Mouse (Mus musculus) liver, postnatal 0 days (tissue): Measurements from ENCODE around the gene Gstp3. TPM values are rescaled to one million over a fixed set of nuclear protein-coding genes. Genes with fewer than 3 reads are reported as not detected.

Experiments
- ATAC-seq: fragments of 200-750 bp; cut with Nextera tagmentation; 2 replicates; pipeline ENCODE4 v1.8.0; 2017; ENCODE audit warnings: mild to moderate bottlenecking, moderate library complexity
- DNase-seq: peaks from one replicate; pipeline ENCODE4 v3.0.0-alpha.2; 2016
- H3K27ac ChIP-seq: fragments of 300-500 bp; sonication (generic); 2 replicates; pipeline ENCODE4 v1.5.1; 2014; ENCODE audit warnings: antibody characterized with exemption, moderate library complexity, mild to moderate bottlenecking, low read depth
- H3K27me3 ChIP-seq: fragments of 300-500 bp; sonication (generic); 2 replicates; pipeline ENCODE4 v1.6.1; 2014; ENCODE audit warnings: low read length, control low read depth, mixed read lengths; ENCODE audit not compliant: insufficient read depth
- H3K36me3 ChIP-seq: fragments of 300-500 bp; sonication (generic); replicated peaks from 2 replicates; pipeline ENCODE4 v1.6.1; 2014; ENCODE audit warnings: mild to moderate bottlenecking, control low read depth, low read length, moderate library complexity, mixed read lengths; ENCODE audit not compliant: insufficient read depth
- H3K4me1 ChIP-seq: fragments of 300-500 bp; sonication (generic); 2 replicates; pipeline ENCODE4 v1.6.1; 2014; ENCODE audit warnings: antibody characterized with exemption, mild to moderate bottlenecking, control low read depth; ENCODE audit not compliant: insufficient read depth
- H3K4me2 ChIP-seq: fragments of 300-500 bp; sonication (generic); 2 replicates; pipeline ENCODE4 v1.6.1; 2014; ENCODE audit warnings: low read depth, mild to moderate bottlenecking, low read length, moderate library complexity, mixed read lengths
- H3K4me3 ChIP-seq: fragments of 300-500 bp; sonication (generic); 2 replicates; pipeline ENCODE4 v1.5.1; 2014; ENCODE audit warnings: low read depth, low read length
- H3K9ac ChIP-seq: fragments of 300-500 bp; sonication (generic); replicated peaks from 2 replicates; pipeline ENCODE4 v1.6.1; 2014; ENCODE audit warnings: mild to moderate bottlenecking, moderate library complexity
- H3K9me3 ChIP-seq: fragments of 300-500 bp; sonication (generic); 2 replicates; pipeline ENCODE4 v1.6.1; 2016; ENCODE audit warnings: mild to moderate bottlenecking, control low read depth, low read length, mixed read lengths
- CTCF ChIP-seq: sonication (generic); IDR thresholded peaks from 2 replicates; pipeline ENCODE4 v1.5.1; 2016; ENCODE audit warnings: antibody characterized with exemption, low read depth
- EP300 ChIP-seq: IDR thresholded peaks from 2 replicates; pipeline ENCODE4 v1.6.1; 2016; ENCODE audit warnings: antibody characterized with exemption, low read depth, mild to moderate bottlenecking
- WGBS: fragments of 180-500 bp; shearing (Covaris S2); extraction: QIAGEN DNeasy Blood & Tissue Kit; methylation state at CpG from one replicate; pipeline ENCODE4 v1.1.7; 2014; ENCODE audit not compliant: insufficient replicate concordance; 5-methylcytosine and 5-hydroxymethylcytosine counted together
- polyA plus RNA-seq: library from polyadenylated mRNA; unstranded; fragments of >200 nt; fragmentation: Nextera tagmentation; extraction: Ambion mirVana; gene quantifications from 2 replicates; pipeline ENCODE4 v1.2.1, GENCODE M21; 2015

Gstp3 gene
- polyA plus RNA-seq, 1 experiment from 2014 or later = 64.5 TPM

- DNase-seq (no peak), ATAC-seq (no peak)
- Histone ChIP-seq H3K9ac (no peak overlapping the region), H3K27me3 (peaks cover 19% of the 10 kb centered on the region), H3K4me1 (peaks cover 33% of the 10 kb centered on the region), H3K36me3 (peaks cover 7% of the 10 kb centered on the region), H3K27ac (no peak overlapping the region), H3K9me3 (no peaks in the 10 kb centered on the region), H3K4me3 (no peak overlapping the region), H3K4me2 (no peak overlapping the region)
- WGBS = 86% methylated on average over 12 of the region's 12 CpGs
- TF ChIP-seq EP300 (no peak), CTCF (no peak)
These were observed 43.3 kb upstream of the Gstp3 start for GRCm38 (mm10) chr19:4102626-4103025.

GRCm38 (mm10) chr19:4102049-4102448, 42.7 kb upstream of the Gstp3 start:
- H3K27ac ChIP-seq = no peak overlapping the region
- TF ChIP-seq CTCF (no peak), EP300 (no peak)
- no peak overlapping the region for H3K4me3 ChIP-seq
- H3K4me1 ChIP-seq = peaks cover 34% of the 10 kb centered on the region
- peaks cover 19% of the 10 kb centered on the region for H3K27me3 ChIP-seq
- 72% methylated on average over 2 of the region's 2 CpGs for WGBS
- H3K9me3 ChIP-seq = no peaks in the 10 kb centered on the region
- no peak overlapping the region for H3K4me2 ChIP-seq
- no peak for DNase-seq
- H3K36me3 ChIP-seq = peaks cover 7% of the 10 kb centered on the region
- ATAC-seq = no peak
- no peak overlapping the region for H3K9ac ChIP-seq

GRCm38 (mm10) chr19:4101466-4101865, 42.1 kb upstream of the Gstp3 start:
- TF ChIP-seq CTCF (no peak), EP300 (no peak)
- peaks cover 19% of the 10 kb centered on the region for H3K27me3 ChIP-seq
- WGBS = 81% methylated on average over 6 of the region's 6 CpGs
- H3K9ac ChIP-seq = no peak overlapping the region
- H3K4me3 ChIP-seq = no peak overlapping the region
- H3K27ac ChIP-seq = no peak overlapping the region
- DNase-seq (no peak), ATAC-seq (no peak)
- H3K36me3 ChIP-seq = peaks cover 7% of the 10 kb centered on the region
- peaks cover 35% of the 10 kb centered on the region for H3K4me1 ChIP-seq
- peak overlapping the region; percentile 95 for H3K4me2 ChIP-seq
- no peaks in the 10 kb centered on the region for H3K9me3 ChIP-seq

GRCm38 (mm10) chr19:4100718-4101261, 41.4 kb upstream of the Gstp3 start:
- Histone ChIP-seq H3K9me3 (no peaks in the 10 kb centered on the region), H3K4me2 (peak overlapping the region; percentile 95), H3K4me1 (peaks cover 39% of the 10 kb centered on the region), H3K36me3 (peaks cover 7% of the 10 kb centered on the region), H3K4me3 (peak overlapping the region; percentile 51), H3K27ac (no peak overlapping the region), H3K27me3 (peaks cover 19% of the 10 kb centered on the region), H3K9ac (peak overlapping the region; percentile 50)
- WGBS = 2% methylated on average over 50 of the region's 52 CpGs
- ATAC-seq (no peak), DNase-seq (peak; percentile 48)
- TF ChIP-seq CTCF = no peak
- no peak for TF ChIP-seq EP300

GRCm38 (mm10) chr19:4099837-4100717, 40.7 kb upstream of the Gstp3 start, which contains the start of gene Pitpnm1:
Gene Pitpnm1, plus strand, starts transcription at chr19:4099998.
- H3K4me2 ChIP-seq = peak within 1 kb of the TSS; percentile 95
- ATAC-seq (no peak), DNase-seq (peak; percentile 86)
- peak within 1 kb of the TSS; percentile 95 for H3K27ac ChIP-seq
- peaks cover 7% of the 10 kb centered on the region for H3K36me3 ChIP-seq
- H3K4me3 ChIP-seq = peak within 1 kb of the TSS; percentile 51
- TF ChIP-seq CTCF = no peak
- TF ChIP-seq EP300 = no peak
- H3K9ac ChIP-seq = peak within 1 kb of the TSS; percentile 50
- WGBS = 1% methylated on average over 49 of the region's 53 CpGs
- peaks cover 19% of the 10 kb centered on the region for H3K27me3 ChIP-seq
- H3K9me3 ChIP-seq = no peaks in the 10 kb centered on the region
- H3K4me1 ChIP-seq = peaks cover 39% of the 10 kb centered on the region

- TF ChIP-seq CTCF (peak; percentile 100), EP300 (no peak)
- DNase-seq (peak; percentile 96), ATAC-seq (peak; percentile 11; the same call in 1 of the 2 replicates)
- peak overlapping the region; percentile 95 for H3K27ac ChIP-seq
- H3K27me3 ChIP-seq = peaks cover 19% of the 10 kb centered on the region
- H3K4me2 ChIP-seq = peak overlapping the region; percentile 95
- no peaks in the 10 kb centered on the region for H3K9me3 ChIP-seq
- H3K4me1 ChIP-seq = peaks cover 39% of the 10 kb centered on the region
- H3K4me3 ChIP-seq = peak overlapping the region; percentile 51
- H3K9ac ChIP-seq = no peak overlapping the region; the same call in 1 of the 2 replicates
- H3K36me3 ChIP-seq = peaks cover 7% of the 10 kb centered on the region
- 4% methylated on average over 9 of the region's 9 CpGs for WGBS
These were observed 39.7 kb upstream of the Gstp3 start for GRCm38 (mm10) chr19:4099056-4099455.
